Mouse (Mus musculus) midbrain, embryonic 11.5 days (tissue): ENCODE measurements around the gene Ccdc32. TPM values are rescaled to one million over a fixed set of nuclear protein-coding genes. Genes with fewer than 3 reads are reported as not detected.
A peak's percentile ranks its signal among the peaks of the same experiment; 100 is the strongest.

ENCODE experiments used
- ATAC-seq: fragments of 200-750 bp; cut with Nextera tagmentation; 2 replicates; pipeline ENCODE4 v1.8.0; 2017; ENCODE audit warnings: moderate TSS enrichment, moderate library complexity; ENCODE audit not compliant: low FRiP score
- DNase-seq: peaks from one replicate; pipeline ENCODE4 v3.0.0; 2015; ENCODE audit warnings: low spot score; ENCODE audit errors: missing footprints
- H3K27ac ChIP-seq: fragments of 300-500 bp; sonication (generic); 2 replicates; pipeline ENCODE4 v1.5.1; 2014; ENCODE audit warnings: low read depth, low read length
- H3K27me3 ChIP-seq: fragments of 300-500 bp; sonication (generic); 2 replicates; pipeline ENCODE4 v1.6.1; 2014; ENCODE audit warnings: mild to moderate bottlenecking, low read length, moderate library complexity, mixed read lengths; ENCODE audit not compliant: control insufficient read depth, insufficient read depth
- H3K36me3 ChIP-seq: fragments of 300-500 bp; sonication (generic); 2 replicates; pipeline ENCODE4 v1.6.1; 2014; ENCODE audit warnings: mild to moderate bottlenecking, low read length, moderate library complexity, mixed read lengths; ENCODE audit not compliant: control insufficient read depth, insufficient read depth
- H3K4me1 ChIP-seq: fragments of 300-500 bp; sonication (generic); 2 replicates; pipeline ENCODE4 v1.6.1; 2014; ENCODE audit warnings: low read length; ENCODE audit not compliant: control insufficient read depth, insufficient read depth
- H3K4me2 ChIP-seq: fragments of 300-500 bp; sonication (generic); 2 replicates; pipeline ENCODE4 v1.6.1; 2014; ENCODE audit warnings: mild to moderate bottlenecking, moderate library complexity
- H3K4me3 ChIP-seq: fragments of 300-500 bp; sonication (generic); 2 replicates; pipeline ENCODE4 v1.5.1; 2014; ENCODE audit warnings: low read depth, low read length
- H3K9ac ChIP-seq: fragments of 300-500 bp; sonication (generic); 2 replicates; pipeline ENCODE4 v1.6.1; 2014; ENCODE audit warnings: low read length
- H3K9me3 ChIP-seq: fragments of 300-500 bp; sonication (generic); 2 replicates; pipeline ENCODE4 v1.6.1; 2016; ENCODE audit warnings: low read length; ENCODE audit not compliant: control insufficient read depth
- WGBS: fragments of 180-500 bp; shearing (Covaris S2); extraction: QIAGEN DNeasy Blood & Tissue Kit; methylation state at CpG from one replicate; pipeline ENCODE4 v1.1.7; 2014; 5-methylcytosine and 5-hydroxymethylcytosine counted together
- polyA plus RNA-seq: library from polyadenylated mRNA; unstranded; fragments of >200 nt; fragmentation: Nextera tagmentation; extraction: Ambion mirVana; gene quantifications from 2 replicates; pipeline ENCODE4 v1.2.1, GENCODE M21; 2014

Gene Ccdc32
- polyA plus RNA-seq, 1 experiment from 2014 or later = 25.0 TPM

DNA sequence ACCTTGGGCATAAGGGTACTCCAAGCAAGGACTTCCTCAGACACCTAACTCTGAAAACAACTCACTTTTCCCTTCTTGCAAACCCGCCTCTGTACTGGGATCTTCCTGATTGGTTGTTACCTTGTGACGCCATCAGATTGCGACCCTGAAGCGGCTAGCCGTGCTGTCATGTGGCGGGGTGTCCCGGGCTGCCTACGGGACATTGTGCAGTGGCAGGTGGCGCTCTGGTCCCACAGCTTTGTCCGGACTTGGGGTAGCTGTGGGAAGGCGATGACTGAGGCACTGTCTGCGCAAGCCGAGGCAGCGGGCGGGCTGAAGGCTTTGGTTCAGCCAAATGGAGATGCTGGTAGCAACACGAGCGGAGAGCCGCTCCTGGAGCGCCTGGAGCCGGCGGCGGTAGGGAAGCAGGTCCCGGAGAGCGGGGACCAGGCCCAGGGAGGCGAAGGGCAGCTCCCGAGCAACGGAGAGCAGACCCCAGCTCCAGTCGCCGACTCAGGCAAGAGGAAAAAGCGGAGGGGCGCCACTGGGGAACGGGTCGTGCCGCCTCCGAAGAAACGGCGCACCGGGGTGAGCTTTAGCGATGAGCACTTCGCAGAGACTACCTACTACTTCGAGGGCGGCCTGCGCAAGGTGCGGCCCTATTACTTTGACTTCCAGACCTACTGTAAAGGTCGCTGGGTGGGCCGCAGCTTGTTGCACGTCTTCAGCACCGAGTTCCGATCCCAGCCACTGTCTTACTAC, 5.6 kb upstream of the Ccdc32 start, which contains the start of gene Rpusd2:
Rpusd2 (plus strand) TSS at position 135 of the 741 bp plus-strand sequence.
- ATAC-seq = peak; percentile 98

DNA sequence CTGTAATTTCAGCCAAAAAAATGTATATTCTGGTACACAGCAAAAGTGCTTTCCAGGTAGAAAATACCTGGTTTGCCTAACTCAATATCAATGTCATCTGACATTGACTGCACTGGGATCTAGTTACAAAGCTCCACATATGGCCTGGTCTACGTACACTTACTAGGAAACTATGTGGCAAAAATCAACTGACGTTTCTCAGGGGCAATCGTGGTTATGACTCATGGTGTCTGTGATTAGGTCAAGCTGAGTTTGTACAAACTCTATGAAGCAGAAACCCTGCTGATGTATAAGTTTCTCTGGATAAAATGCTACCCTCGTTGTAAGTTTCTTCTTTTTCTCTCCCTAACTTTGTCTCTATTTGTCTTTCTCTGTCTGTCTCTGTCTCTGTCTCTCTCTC, 3.0 kb upstream of the Ccdc32 start:
- H3K4me2 ChIP-seq = no peak overlapping the region
- H3K9ac ChIP-seq = no peak overlapping the region
- no peak overlapping the region for H3K27ac ChIP-seq
- 76% methylated on average over 4 of the region's 4 CpGs for WGBS
- no peaks in the 10 kb centered on the region for H3K9me3 ChIP-seq
- H3K4me1 ChIP-seq = peaks cover 12% of the 10 kb centered on the region; the same call in 1 of the 2 replicates
- no peak for ATAC-seq
- no peaks in the 10 kb centered on the region for H3K36me3 ChIP-seq
- no peak for DNase-seq
- no peak overlapping the region for H3K4me3 ChIP-seq
- H3K27me3 ChIP-seq = no peaks in the 10 kb centered on the region

More for the DNA sequence above, 5.6 kb upstream of the Ccdc32 start, which contains the start of gene Rpusd2:
- Histone ChIP-seq H3K36me3 (peaks cover 4% of the 10 kb centered on the region), H3K4me3 (peak within 1 kb of the TSS; percentile 70), H3K9me3 (no peaks in the 10 kb centered on the region), H3K4me1 (peaks cover 8% of the 10 kb centered on the region; the same call in 1 of the 2 replicates), H3K9ac (peak within 1 kb of the TSS; percentile 83), H3K27ac (peak within 1 kb of the TSS; percentile 86), H3K27me3 (no peaks in the 10 kb centered on the region), H3K4me2 (peak within 1 kb of the TSS; percentile 55)
- under 1% methylated on average over 46 of the region's 49 CpGs for WGBS
- peak; percentile 99 for DNase-seq

DNA sequence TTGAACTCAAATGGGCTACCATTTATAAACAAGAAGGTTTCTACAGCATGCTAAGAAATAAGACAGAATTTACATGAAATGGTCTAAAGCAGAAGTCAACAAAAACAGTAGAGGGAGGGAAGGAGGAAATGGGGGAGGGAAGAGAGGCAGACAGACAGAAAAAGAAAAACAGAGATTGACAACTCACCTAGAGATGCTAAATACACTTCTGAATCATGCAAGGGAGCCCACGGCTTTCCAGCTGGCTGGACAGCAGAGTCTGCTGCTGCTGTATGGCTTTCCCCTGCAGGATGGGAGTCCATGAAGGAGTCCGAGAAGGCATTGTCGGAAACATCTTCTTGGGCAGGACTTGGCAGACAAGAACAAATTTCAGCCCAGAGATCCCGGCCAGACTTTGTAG, 2.2 kb downstream of the Ccdc32 start:
- Histone ChIP-seq H3K9me3 (no peaks in the 10 kb centered on the region), H3K27ac (no peak overlapping the region), H3K9ac (no peak overlapping the region), H3K27me3 (no peaks in the 10 kb centered on the region), H3K4me2 (no peak overlapping the region), H3K4me1 (peaks cover 5% of the 10 kb centered on the region; the same call in 1 of the 2 replicates), H3K4me3 (no peak overlapping the region), H3K36me3 (peaks cover under 1% of the 10 kb centered on the region; the same call in 1 of the 2 replicates)
- no peak for ATAC-seq
- 92% methylated on average over 4 of the region's 4 CpGs for WGBS
- peak; percentile 51 for DNase-seq

DNA sequence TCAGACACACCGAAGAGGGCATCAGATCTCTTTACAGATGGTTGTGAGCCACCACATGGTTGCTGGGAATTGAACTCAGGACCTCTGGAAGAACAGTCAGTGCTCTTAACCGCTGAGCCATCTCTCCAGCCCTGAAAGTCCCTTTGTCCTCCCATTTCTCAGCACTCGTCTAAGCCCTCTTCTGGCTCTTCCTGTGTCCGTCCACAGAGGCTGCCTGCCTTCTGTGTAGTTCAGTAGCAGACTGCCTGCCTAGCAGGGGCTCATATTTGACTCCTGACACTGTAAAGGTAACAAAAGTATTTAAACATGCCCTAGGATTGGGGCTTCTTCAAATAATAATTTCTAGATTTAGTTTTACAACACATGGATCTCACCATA, 4.0 kb downstream of the Ccdc32 start:
- no peak for DNase-seq
- WGBS = 79% methylated on average over 4 of the region's 4 CpGs
- no peak for ATAC-seq
- Histone ChIP-seq H3K36me3 (peaks cover 10% of the 10 kb centered on the region; the same call in 1 of the 2 replicates), H3K9ac (no peak overlapping the region), H3K27ac (no peak overlapping the region), H3K4me1 (peaks cover 5% of the 10 kb centered on the region; the same call in 1 of the 2 replicates), H3K4me2 (no peak overlapping the region), H3K9me3 (no peaks in the 10 kb centered on the region), H3K27me3 (no peaks in the 10 kb centered on the region), H3K4me3 (no peak overlapping the region)

DNA sequence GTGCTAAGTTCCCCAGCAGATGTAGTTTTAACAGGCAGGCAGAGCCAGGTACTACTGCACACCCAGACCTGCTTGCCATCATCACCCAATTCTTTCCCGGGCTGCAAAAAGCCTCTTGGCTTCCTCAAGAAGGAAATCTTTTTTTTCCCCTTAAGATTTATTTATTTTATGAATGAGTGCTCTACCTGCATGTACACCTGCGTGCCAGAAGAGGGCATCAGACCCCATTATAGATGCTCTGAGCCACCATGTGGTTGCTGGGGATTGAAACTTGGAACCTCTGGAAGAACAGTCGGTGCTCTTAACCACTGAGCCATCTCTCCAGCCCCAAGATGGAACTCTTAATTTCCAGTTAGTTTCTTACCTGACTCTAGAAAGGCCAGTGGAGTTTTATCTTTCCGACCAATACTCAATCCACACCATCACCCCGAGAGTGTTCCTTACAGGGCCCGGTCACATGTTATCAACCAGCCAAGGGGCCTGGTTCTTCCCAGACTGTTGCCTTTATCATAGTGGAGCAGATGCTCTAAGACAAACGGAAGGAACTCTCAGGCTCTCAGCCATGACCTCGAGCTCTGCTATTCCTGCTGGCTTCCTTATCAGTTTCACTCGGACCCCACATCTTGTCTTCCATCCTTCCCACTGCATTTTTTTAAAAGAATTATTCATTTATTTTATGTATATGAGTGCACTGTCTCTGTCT, 4.5 kb downstream of the Ccdc32 start:
- DNase-seq (peak; percentile 69), ATAC-seq (no peak)
- Histone ChIP-seq H3K27ac (no peak overlapping the region), H3K4me3 (no peak overlapping the region), H3K4me2 (no peak overlapping the region), H3K4me1 (peaks cover 5% of the 10 kb centered on the region; the same call in 1 of the 2 replicates), H3K27me3 (no peaks in the 10 kb centered on the region), H3K9me3 (no peaks in the 10 kb centered on the region), H3K9ac (no peak overlapping the region), H3K36me3 (peaks cover 10% of the 10 kb centered on the region; the same call in 1 of the 2 replicates)
- WGBS = 79% methylated on average over 9 of the region's 9 CpGs

DNA sequence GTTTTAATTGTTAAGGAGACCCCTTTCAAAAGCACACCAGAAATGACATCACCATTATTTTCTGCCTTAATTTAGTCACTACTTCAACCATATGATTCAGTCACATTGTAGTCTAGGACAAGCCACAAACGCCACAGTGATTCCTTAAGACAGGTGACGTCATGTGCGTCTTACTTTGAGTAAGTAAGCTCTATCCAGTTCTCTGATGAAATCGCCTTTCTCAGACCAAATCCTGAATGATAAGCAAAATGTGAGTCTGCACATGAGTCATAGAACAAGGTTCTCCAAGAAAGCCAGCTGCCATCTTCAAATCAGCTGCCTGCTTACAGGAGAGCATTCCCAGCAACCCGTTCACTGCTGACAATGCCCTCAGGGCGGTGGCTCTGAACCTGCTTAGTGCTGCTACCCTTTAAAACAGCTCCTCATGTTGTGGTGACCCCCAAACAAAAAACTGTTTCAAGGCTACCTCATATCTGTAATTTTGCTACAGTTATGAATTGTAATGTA, 6.0 kb downstream of the Ccdc32 start:
- DNase-seq (peak; percentile 4), ATAC-seq (no peak)
- H3K9ac ChIP-seq = no peak overlapping the region
- no peak overlapping the region for H3K4me2 ChIP-seq
- 93% methylated on average over 6 of the region's 6 CpGs for WGBS
- H3K27ac ChIP-seq = no peak overlapping the region
- H3K9me3 ChIP-seq = no peaks in the 10 kb centered on the region
- no peak overlapping the region for H3K4me3 ChIP-seq
- H3K4me1 ChIP-seq = 0 out of 2 replicates have a peak, but pooled peaks cover 3% of the 10 kb centered on the region
- no peaks in the 10 kb centered on the region for H3K27me3 ChIP-seq
- H3K36me3 ChIP-seq = peaks cover 10% of the 10 kb centered on the region; the same call in 1 of the 2 replicates

DNA sequence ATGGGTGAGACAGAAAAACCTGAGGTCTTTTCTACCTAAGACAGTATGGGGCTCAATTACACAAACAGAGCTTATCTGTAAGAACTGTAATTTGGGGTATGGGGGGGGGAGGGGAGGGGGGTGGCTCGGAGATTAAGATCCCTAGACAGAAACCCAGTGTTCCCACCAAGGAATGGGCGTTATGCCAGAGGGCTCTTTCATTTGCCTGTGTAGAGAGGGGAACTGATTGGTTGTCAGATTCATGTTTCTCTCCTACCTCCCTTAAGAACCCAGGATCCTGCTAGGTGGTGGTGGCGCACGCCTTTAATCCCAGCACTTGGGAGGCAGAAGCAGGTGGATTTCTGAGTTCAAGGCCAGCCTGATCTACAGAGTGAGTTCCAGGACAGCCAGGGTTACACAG, 9.7 kb downstream of the Ccdc32 start:
- H3K4me2 ChIP-seq = no peak overlapping the region
- WGBS = 68% methylated on average over 4 of the region's 4 CpGs
- no peak overlapping the region for H3K27ac ChIP-seq
- H3K9ac ChIP-seq = no peak overlapping the region
- H3K27me3 ChIP-seq = no peaks in the 10 kb centered on the region
- H3K4me1 ChIP-seq = 0 out of 2 replicates have a peak, but pooled peaks cover 3% of the 10 kb centered on the region
- ATAC-seq = no peak
- H3K9me3 ChIP-seq = no peaks in the 10 kb centered on the region
- no peak for DNase-seq
- H3K36me3 ChIP-seq = peaks cover 14% of the 10 kb centered on the region; the same call in 1 of the 2 replicates
- H3K4me3 ChIP-seq = no peak overlapping the region

DNA sequence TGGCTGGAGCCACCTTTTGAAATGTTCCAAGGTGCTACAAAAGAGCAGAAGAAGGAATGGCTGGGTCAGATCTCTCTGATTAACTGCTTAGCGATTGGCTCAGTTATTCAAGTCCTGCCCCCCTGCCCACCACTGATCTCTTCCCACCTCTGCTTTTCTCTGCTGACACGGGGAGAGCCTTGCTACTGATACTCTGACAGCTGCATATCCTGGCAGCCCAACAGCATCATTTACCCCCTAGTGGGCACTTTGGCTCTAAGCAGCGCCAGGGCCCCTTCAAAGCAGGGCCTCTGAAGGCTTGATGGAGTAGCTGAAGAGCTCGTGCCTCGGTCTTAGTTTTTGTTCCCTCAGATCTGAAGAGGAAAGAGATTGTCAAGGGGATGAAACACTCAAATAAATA, 10.1 kb downstream of the Ccdc32 start:
- peak; percentile 83 for DNase-seq
- peak; percentile 67; the same call in 1 of the 2 replicates for ATAC-seq
- WGBS = 10% methylated on average over 5 of the region's 5 CpGs
- Histone ChIP-seq H3K27me3 (no peaks in the 10 kb centered on the region), H3K4me2 (no peak overlapping the region), H3K9me3 (no peaks in the 10 kb centered on the region), H3K36me3 (peaks cover 14% of the 10 kb centered on the region; the same call in 1 of the 2 replicates), H3K4me3 (no peak overlapping the region), H3K4me1 (0 out of 2 replicates have a peak, but pooled peaks cover 3% of the 10 kb centered on the region), H3K27ac (no peak overlapping the region), H3K9ac (no peak overlapping the region; the same call in 1 of the 2 replicates)
